Mouse (Mus musculus): ENCODE results near the gene Gm43738. TPM values are rescaled to one million over a fixed set of nuclear protein-coding genes. Genes with fewer than 3 reads are reported as not detected.

The Gm43738 gene
- polyA plus RNA-seq (2015; fragmentation: Nextera tagmentation; extraction: Ambion mirVana): not detected in 2 replicates

GRCm38 (mm10) chr3:89100811-89101210, at the start of gene Gm43738:
Gm43738 (minus strand) TSS chr3:89101099.
- peaks cover 33% of the 10 kb centered on the region for H3K4me1 ChIP-seq (replicated peaks)
- peak within 1 kb of the TSS; percentile 74 for H3K4me3 ChIP-seq (replicated peaks)
- ATAC-seq: no peak
- peak within 1 kb of the TSS; percentile 73 for H3K27ac ChIP-seq
- H3K9me3 ChIP-seq: no peaks in the 10 kb centered on the region
- WGBS: 50% methylated on average over 7 of the region's 7 CpGs
- peaks cover 40% of the 10 kb centered on the region for H3K36me3 ChIP-seq
- H3K9ac ChIP-seq (replicated peaks): peak within 1 kb of the TSS; percentile 82
- H3K27me3 ChIP-seq: no peaks in the 10 kb centered on the region
- H3K4me2 ChIP-seq (replicated peaks): peak within 1 kb of the TSS; percentile 86

DNA sequence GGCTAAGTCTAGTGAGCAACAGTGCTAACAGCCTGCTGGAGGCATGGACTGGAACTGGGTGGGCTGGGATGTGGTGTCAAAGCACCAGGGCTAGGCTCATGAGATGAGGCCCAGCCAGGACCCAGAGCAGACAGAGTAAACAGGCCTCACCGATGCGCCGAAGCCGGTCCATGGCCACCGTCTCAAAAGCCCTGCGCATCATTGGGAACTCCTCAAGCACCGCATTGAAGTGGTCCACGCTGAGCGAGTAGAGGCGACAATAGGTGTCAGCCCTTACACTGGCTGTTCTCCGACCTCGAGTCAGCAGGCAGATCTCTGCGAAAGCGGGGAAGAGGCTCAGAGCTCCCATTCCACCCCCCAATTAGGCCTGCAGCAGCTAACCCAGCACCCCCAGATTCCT, 47.7 kb upstream of the Gm43738 start:
- no peak for ATAC-seq
- Histone ChIP-seq H3K36me3 (peaks cover 37% of the 10 kb centered on the region), H3K4me1 (replicated peaks) (peaks cover 20% of the 10 kb centered on the region), H3K4me2 (replicated peaks) (no peak overlapping the region), H3K27ac (no peak overlapping the region), H3K9me3 (no peaks in the 10 kb centered on the region), H3K27me3 (peaks cover 31% of the 10 kb centered on the region; the same call in 1 of the 2 replicates), H3K9ac (replicated peaks) (0 out of 2 replicates have a peak overlapping the region, but pooled peaks have one; percentile 36), H3K4me3 (replicated peaks) (no peak overlapping the region)
- WGBS: 65% methylated on average over 14 of the region's 14 CpGs

DNA sequence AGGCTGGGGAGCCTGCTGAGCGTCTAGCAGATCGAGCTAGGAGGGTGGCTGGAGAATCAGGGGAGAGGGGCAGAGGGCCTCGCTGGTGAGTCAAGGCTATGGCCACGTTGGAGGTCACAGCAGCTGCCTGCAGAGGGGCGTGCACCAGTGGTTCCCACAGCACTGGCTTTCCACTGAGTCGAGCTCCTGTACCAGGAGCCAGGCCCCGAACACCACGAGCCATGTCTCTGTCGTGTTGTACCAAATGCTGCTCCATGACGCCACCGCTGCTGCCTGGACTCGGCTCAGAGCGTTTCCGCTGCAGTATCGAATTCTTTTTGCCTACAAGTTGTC, 47.0 kb upstream of the Gm43738 start:
- H3K9me3 ChIP-seq: no peaks in the 10 kb centered on the region
- peaks cover 37% of the 10 kb centered on the region for H3K36me3 ChIP-seq
- H3K4me3 ChIP-seq (replicated peaks): no peak overlapping the region
- whole genome bisulfite sequencing: 8% methylated on average over 15 of the region's 15 CpGs
- H3K4me2 ChIP-seq (replicated peaks): 0 out of 2 replicates have a peak overlapping the region, but pooled peaks have one; percentile 3
- peaks cover 20% of the 10 kb centered on the region for H3K4me1 ChIP-seq (replicated peaks)
- no peak for ATAC-seq
- H3K27me3 ChIP-seq: peaks cover 31% of the 10 kb centered on the region; the same call in 1 of the 2 replicates
- H3K27ac ChIP-seq: no peak overlapping the region
- no peak overlapping the region for H3K9ac ChIP-seq (replicated peaks)

DNA sequence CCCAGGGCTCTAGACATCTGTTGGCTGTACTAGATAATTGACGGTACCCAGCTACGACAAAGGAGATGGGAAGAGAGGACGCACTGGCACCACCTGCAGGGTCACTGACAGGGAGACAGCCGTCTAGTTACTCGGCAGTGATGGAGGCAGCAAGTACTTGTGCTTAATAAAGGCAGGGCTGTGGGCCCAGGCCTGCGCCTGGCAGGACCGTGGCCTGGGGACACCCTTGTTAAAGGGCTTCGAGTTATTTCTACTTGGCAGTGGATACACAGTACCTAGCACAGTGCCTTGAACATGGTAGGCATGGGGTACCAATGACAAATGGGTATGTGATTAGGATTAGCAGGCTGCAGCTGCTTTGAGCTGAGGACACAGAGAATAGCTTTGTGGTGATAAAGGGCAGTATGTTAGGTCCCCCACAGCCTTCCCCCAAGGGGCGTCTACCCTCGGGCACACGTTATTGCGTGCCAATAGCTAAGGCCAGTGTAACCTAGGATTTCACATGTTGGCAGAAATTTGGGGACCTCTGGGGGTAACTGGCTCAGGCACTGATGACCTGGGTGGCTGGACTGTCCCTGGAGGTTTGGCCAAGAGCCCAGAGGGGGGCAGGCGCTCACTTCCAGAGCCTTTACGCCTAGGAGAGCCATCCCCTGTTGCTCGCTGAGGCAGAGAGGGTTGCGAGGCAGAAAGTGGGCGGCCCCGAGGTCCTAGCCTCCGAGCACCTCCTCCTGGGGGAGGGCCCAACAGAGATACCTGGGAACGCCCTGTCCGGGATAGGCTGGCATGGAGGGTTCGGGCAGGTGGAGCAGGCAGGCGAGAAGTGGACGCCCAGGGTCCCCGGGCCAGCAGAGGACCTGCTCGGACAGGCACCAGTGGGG, 46.4 kb upstream of the Gm43738 start:
- Histone ChIP-seq H3K27ac (no peak overlapping the region), H3K4me2 (replicated peaks) (0 out of 2 replicates have a peak overlapping the region, but pooled peaks have one; percentile 3), H3K27me3 (peaks cover 36% of the 10 kb centered on the region; the same call in 1 of the 2 replicates), H3K36me3 (peaks cover 31% of the 10 kb centered on the region), H3K4me1 (replicated peaks) (peaks cover 20% of the 10 kb centered on the region), H3K9ac (replicated peaks) (no peak overlapping the region), H3K9me3 (no peaks in the 10 kb centered on the region), H3K4me3 (replicated peaks) (no peak overlapping the region)
- peak; percentile 53; the same call in 1 of the 2 replicates for ATAC-seq
- 24% methylated on average over 26 of the region's 26 CpGs for WGBS

DNA sequence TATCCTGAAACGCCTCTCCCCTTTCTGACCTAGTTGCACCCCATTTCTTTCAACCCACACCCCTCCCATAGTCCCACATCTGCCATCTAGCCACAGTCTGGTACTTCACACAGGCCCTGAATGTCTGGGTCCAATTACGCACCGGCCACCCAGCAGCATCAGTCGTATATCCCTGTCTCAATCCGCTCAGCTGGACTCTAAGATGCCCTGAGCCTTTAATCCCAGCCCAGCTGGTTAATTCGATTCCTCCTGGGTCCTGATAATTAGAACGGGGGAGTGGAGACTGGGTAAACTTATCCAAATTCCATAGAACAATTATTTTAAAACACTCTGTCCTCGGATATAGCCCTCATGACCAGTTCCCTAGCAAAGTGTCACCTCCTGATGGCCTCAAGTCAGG, 44.7 kb upstream of the Gm43738 start:
- H3K36me3 ChIP-seq: peaks cover 19% of the 10 kb centered on the region
- no peak overlapping the region for H3K4me2 ChIP-seq (replicated peaks)
- H3K27me3 ChIP-seq: peaks cover 33% of the 10 kb centered on the region; the same call in 1 of the 2 replicates
- H3K9ac ChIP-seq (replicated peaks): no peak overlapping the region
- peaks cover 20% of the 10 kb centered on the region for H3K4me1 ChIP-seq (replicated peaks)
- no peaks in the 10 kb centered on the region for H3K9me3 ChIP-seq
- 24% methylated on average over 8 of the region's 8 CpGs for WGBS
- no peak for ATAC-seq
- H3K4me3 ChIP-seq (replicated peaks): no peak overlapping the region
- H3K27ac ChIP-seq: no peak overlapping the region

- H3K27me3 ChIP-seq: peaks cover 28% of the 10 kb centered on the region; the same call in 1 of the 2 replicates
- H3K4me1 ChIP-seq (replicated peaks): peaks cover 20% of the 10 kb centered on the region
- H3K36me3 ChIP-seq: peaks cover 12% of the 10 kb centered on the region; the same call in 1 of the 2 replicates
- no peaks in the 10 kb centered on the region for H3K9me3 ChIP-seq
- no peak overlapping the region for H3K4me3 ChIP-seq (replicated peaks)
- no peak overlapping the region for H3K9ac ChIP-seq (replicated peaks)
- no peak for ATAC-seq
- no peak overlapping the region for H3K27ac ChIP-seq
- 87% methylated on average over 10 of the region's 10 CpGs for WGBS
- H3K4me2 ChIP-seq (replicated peaks): no peak overlapping the region
These were observed 43.9 kb upstream of the Gm43738 start for GRCm38 (mm10) chr3:89144821-89145220.

- Histone ChIP-seq H3K4me2 (replicated peaks) (no peak overlapping the region), H3K9me3 (no peaks in the 10 kb centered on the region), H3K36me3 (no peaks in the 10 kb centered on the region), H3K4me3 (replicated peaks) (no peak overlapping the region), H3K27me3 (peaks cover 7% of the 10 kb centered on the region; the same call in 1 of the 2 replicates), H3K9ac (replicated peaks) (no peak overlapping the region), H3K4me1 (replicated peaks) (peaks cover 9% of the 10 kb centered on the region), H3K27ac (no peak overlapping the region)
- no peak for ATAC-seq
- 40% methylated on average over 9 of the region's 9 CpGs for WGBS
These were observed 35.5 kb upstream of the Gm43738 start for GRCm38 (mm10) chr3:89136365-89136764.

GRCm38 (mm10) chr3:89135958-89136357, 35.1 kb upstream of the Gm43738 start, which contains the start of gene Pklr:
Pklr (plus strand) TSS chr3:89136142.
- H3K27me3 ChIP-seq: peaks cover 7% of the 10 kb centered on the region; the same call in 1 of the 2 replicates
- H3K4me1 ChIP-seq (replicated peaks): peaks cover 9% of the 10 kb centered on the region
- no peaks in the 10 kb centered on the region for H3K36me3 ChIP-seq
- ATAC-seq: no peak
- WGBS: 60% methylated on average over 3 of the region's 3 CpGs
- no peak within 1 kb of the TSS for H3K4me2 ChIP-seq (replicated peaks)
- no peak within 1 kb of the TSS for H3K4me3 ChIP-seq (replicated peaks)
- H3K9me3 ChIP-seq: no peaks in the 10 kb centered on the region
- H3K9ac ChIP-seq (replicated peaks): no peak within 1 kb of the TSS
- H3K27ac ChIP-seq: no peak within 1 kb of the TSS

DNA sequence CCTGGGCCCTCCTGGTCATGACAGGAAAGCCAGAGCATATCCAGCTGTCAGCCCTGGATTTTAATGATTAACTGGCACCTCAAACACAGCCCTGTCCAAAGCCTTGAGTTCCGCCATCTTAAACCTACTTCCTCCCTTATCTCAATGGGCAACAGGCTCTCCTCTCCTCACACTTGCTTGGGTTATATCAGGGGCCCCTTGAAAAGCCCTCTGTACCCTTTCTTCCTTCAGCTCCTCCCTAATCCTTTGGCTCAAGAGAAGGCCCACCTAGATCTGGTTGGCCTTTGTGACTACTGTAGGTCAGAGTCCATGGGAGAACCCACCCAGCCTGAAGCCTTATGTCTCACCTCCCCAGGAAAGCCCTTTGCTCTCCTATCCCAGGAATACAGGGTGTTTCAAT, 32.9 kb upstream of the Gm43738 start:
- no peak for ATAC-seq
- WGBS: 100% methylated on average over 1 of the region's 1 CpGs

DNA sequence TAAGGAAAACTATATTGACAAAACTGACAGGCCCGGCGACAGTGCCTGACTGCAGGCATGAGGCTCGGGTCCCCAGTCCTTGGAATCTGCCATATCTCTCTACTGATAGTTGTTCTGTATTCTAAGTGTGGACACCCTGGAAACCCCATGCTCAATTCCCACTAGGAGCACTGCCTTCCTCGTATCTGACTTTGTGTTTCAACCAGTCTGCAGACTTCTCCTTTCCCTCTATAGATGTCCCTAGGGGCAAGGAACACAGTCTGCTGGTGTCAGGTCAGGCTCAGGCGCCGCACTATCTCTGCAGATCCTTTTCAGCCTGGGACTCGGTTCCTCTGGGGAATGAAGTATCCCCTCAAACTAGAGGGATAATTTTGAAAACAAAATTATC, 32.2 kb upstream of the Gm43738 start:
- no peaks in the 10 kb centered on the region for H3K9me3 ChIP-seq
- ATAC-seq: no peak
- H3K9ac ChIP-seq (replicated peaks): no peak overlapping the region
- H3K4me1 ChIP-seq (replicated peaks): peaks cover 9% of the 10 kb centered on the region
- no peak overlapping the region for H3K4me2 ChIP-seq (replicated peaks)
- H3K27ac ChIP-seq: no peak overlapping the region
- 81% methylated on average over 7 of the region's 7 CpGs for WGBS
- H3K27me3 ChIP-seq: peaks cover 7% of the 10 kb centered on the region; the same call in 1 of the 2 replicates
- H3K4me3 ChIP-seq (replicated peaks): no peak overlapping the region
- H3K36me3 ChIP-seq: no peaks in the 10 kb centered on the region

More for the DNA sequence above, 32.9 kb upstream of the Gm43738 start:
- Histone ChIP-seq H3K4me1 (replicated peaks) (peaks cover 9% of the 10 kb centered on the region), H3K36me3 (no peaks in the 10 kb centered on the region), H3K27ac (no peak overlapping the region), H3K9me3 (no peaks in the 10 kb centered on the region), H3K4me3 (replicated peaks) (no peak overlapping the region), H3K9ac (replicated peaks) (no peak overlapping the region), H3K27me3 (peaks cover 7% of the 10 kb centered on the region; the same call in 1 of the 2 replicates), H3K4me2 (replicated peaks) (no peak overlapping the region)

DNA sequence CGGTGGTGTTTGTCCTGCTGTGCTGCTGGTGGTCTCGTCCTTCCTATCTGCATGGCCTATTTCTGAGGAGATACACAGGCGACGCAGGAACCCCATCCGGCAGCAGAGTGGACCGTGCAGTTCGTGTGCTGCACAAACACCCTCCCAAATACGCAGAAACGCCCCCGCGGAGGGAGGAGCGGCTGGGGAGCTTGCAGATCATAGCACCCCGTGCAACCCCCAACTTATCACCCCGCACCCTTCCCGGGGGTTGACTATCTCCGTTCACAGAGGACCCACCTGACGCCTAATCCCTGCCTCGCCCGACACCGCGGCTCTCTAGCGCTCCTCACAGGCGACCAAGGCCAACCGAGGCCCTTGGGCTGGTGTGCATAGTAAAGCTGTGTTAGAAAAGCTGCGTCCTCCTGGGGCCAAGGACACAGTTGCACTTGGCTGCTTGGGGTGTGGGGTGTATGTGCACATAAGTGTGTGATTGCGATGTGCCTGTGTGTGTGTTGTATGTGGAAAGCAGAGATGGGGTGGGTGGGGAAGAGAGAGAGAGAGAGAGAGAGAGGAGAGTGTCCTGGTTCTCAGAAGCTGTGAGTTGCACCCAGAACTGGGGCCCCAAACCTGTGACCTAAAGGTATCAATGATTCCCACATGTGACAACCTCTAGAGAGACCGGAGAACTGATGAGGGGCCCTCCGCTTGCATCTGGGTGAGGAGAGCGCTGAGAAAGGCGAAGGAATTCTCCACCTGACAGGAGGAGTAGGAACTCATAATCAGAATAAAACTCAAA, 31.6 kb upstream of the Gm43738 start:
- 17% methylated on average over 30 of the region's 30 CpGs for WGBS
- peak overlapping the region; percentile 35 for H3K4me3 ChIP-seq (replicated peaks)
- peaks cover 7% of the 10 kb centered on the region; the same call in 1 of the 2 replicates for H3K27me3 ChIP-seq
- peak overlapping the region; percentile 68 for H3K4me2 ChIP-seq (replicated peaks)
- peak; percentile 63; the same call in 1 of the 2 replicates for ATAC-seq
- no peaks in the 10 kb centered on the region for H3K9me3 ChIP-seq
- H3K27ac ChIP-seq: no peak overlapping the region
- H3K36me3 ChIP-seq: no peaks in the 10 kb centered on the region
- H3K9ac ChIP-seq (replicated peaks): peak overlapping the region; percentile 64
- H3K4me1 ChIP-seq (replicated peaks): peaks cover 9% of the 10 kb centered on the region

Data from midbrain, embryonic 13.5 days (tissue).